Mouse (Mus musculus): Measurements from ENCODE around the gene Olfr9. TPM values are rescaled to one million over a fixed set of nuclear protein-coding genes. Genes with fewer than 3 reads are reported as not detected.

Olfr9 gene
- polyA plus RNA-seq, 1 experiment: not detected

DNA sequence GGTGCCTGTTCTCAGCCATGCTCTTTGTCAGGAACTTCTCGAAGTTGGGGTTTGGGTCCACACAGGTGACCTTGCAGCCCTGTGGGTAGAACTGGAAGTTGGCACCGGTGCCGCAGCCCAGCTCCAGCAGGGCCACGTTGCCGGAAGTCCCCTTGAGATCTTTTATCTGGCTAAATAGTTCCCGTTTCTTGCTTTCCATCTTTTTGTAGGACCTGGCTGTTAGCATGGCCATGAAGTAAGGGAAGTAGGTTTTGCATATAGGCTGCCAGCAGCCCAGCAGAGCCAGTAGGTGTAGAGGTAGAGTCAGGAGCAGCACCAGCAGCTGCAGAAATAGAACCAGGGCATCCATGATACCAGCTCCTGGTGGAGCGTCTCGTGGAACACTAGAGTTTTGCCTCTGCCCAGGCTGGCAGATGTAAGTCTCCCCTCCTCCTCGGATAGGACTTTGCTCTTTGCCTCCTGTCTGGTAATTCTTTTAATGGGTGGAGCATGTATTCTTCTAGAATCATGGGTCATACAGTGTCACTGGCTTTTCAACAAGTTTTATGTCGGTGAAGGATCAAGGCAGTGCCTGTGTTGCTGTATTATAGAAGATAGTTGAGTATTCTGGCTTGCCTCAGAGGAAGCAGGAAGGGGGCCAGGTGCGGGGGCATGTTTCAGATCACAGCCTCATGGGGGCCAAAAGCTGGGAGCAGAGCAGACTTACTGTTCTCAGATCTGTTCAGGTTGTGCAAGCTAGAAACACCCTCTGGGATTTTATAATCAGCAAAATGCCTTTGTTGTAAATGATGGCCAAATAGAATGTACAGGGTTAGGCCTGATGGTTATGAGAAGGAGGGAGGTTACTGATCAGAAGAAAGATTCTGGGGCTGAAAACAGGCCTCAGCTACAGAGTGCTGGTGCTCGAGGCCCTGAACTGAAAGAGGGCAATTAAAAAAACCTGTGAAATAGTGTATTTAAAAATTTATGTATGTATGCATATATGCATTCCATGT lies 28.3 kb upstream of the Olfr9 start, which contains the start of gene Mettl7b:
Gene Mettl7b (minus strand): TSS at position 399 of the 995 bp plus-strand sequence.
- Histone ChIP-seq H3K4me1 (ENCODE audit: control insufficient read depth, insufficient read depth, insufficient read length) (no peaks in the 10 kb centered on the region), H3K27me3 (ENCODE audit: control insufficient read depth, insufficient read depth, low read length) (0 out of 2 replicates have a peak, but pooled peaks cover 2% of the 10 kb centered on the region), H3K36me3 (ENCODE audit: control insufficient read depth, insufficient read depth, low read length) (no peaks in the 10 kb centered on the region), H3K4me3 (ENCODE audit: extremely low read depth, insufficient read depth, insufficient read length) (no peak within 1 kb of the TSS), H3K27ac (ENCODE audit: insufficient read depth, low read length) (no peak within 1 kb of the TSS)
- DNase-seq (ENCODE audit: low read depth in 1 of 2, low spot score in 2 of 2): no peak
- no peak for TF ChIP-seq CTCF (IDR thresholded peaks at IDR 0.05; ENCODE audit: extremely low read depth, insufficient read depth, insufficient read length, insufficient replicate concordance)
- TF ChIP-seq POLR2A (IDR thresholded peaks at IDR 0.05; ENCODE audit: low read depth, low read length): no peak
- 52% methylated on average over 12 of the region's 12 CpGs for WGBS

GRCm38 (mm10) chr10:128964961-128965360 lies 24.3 kb upstream of the Olfr9 start:
- DNase-seq (ENCODE audit: low read depth in 1 of 2, low spot score in 2 of 2): no peak
- Histone ChIP-seq H3K36me3 (ENCODE audit: control insufficient read depth, insufficient read depth, low read length) (no peaks in the 10 kb centered on the region), H3K4me1 (ENCODE audit: control insufficient read depth, insufficient read depth, insufficient read length) (no peaks in the 10 kb centered on the region), H3K27ac (ENCODE audit: insufficient read depth, low read length) (no peak overlapping the region), H3K27me3 (ENCODE audit: control insufficient read depth, insufficient read depth, low read length) (0 out of 2 replicates have a peak, but pooled peaks cover 2% of the 10 kb centered on the region), H3K4me3 (ENCODE audit: extremely low read depth, insufficient read depth, insufficient read length) (no peak overlapping the region)
- TF ChIP-seq POLR2A (IDR thresholded peaks at IDR 0.05; ENCODE audit: low read depth, low read length) (no peak), CTCF (IDR thresholded peaks at IDR 0.05; ENCODE audit: extremely low read depth, insufficient read depth, insufficient read length, insufficient replicate concordance) (no peak)
- WGBS: 85% methylated on average over 2 of the region's 2 CpGs

DNA sequence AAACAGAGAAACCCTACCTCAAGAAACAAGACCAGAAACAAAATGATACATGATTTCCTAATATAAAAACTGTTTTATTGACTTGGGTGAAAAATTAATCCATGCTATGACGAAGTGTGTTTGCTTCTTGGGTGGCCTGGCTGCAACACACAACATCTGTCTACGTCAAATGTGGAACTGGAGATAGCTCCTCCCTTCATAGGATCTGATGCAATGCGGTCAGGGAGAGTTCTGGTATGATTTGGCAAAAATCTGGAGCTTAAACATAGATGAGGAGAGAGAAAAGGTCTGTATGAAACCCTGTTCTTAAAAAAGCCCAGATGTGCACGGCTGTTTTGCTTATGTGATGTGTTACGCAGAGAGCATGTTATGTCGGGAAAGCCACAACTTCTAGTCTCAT lies 23.4 kb upstream of the Olfr9 start:
- TF ChIP-seq POLR2A (IDR thresholded peaks at IDR 0.05; ENCODE audit: low read depth, low read length) (no peak), CTCF (IDR thresholded peaks at IDR 0.05; ENCODE audit: extremely low read depth, insufficient read depth, insufficient read length, insufficient replicate concordance) (no peak)
- no peak overlapping the region for H3K27ac ChIP-seq (ENCODE audit: insufficient read depth, low read length)

DNA sequence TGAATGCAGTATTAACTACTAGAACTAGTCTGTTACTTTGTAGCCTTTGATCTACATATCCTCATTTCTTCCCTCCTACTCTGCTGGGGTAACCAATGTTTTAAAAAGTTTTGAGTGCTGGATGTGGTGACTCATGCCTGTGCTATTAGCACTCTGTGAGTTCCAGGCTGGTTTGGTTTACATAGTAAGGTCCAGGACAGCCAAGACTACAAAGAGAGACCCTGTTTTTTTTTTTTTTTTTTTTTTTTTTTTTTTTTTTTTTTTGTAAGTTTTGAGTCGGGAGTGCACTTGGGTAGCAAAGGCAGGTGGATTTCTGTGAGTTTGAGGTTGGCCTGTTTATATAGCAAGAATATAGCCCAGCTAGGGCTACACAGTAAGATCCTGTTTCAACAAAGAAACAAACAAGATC lies 20.9 kb upstream of the Olfr9 start:
- H3K4me3 ChIP-seq (ENCODE audit: extremely low read depth, insufficient read depth, insufficient read length): no peak overlapping the region
- no peaks in the 10 kb centered on the region for H3K27me3 ChIP-seq (ENCODE audit: control insufficient read depth, insufficient read depth, low read length)
- TF ChIP-seq CTCF (IDR thresholded peaks at IDR 0.05; ENCODE audit: extremely low read depth, insufficient read depth, insufficient read length, insufficient replicate concordance): no peak
- no peak for TF ChIP-seq POLR2A (IDR thresholded peaks at IDR 0.05; ENCODE audit: low read depth, low read length)
- no peaks in the 10 kb centered on the region for H3K36me3 ChIP-seq (ENCODE audit: control insufficient read depth, insufficient read depth, low read length)
- WGBS: 47% methylated on average over 1 of the region's 1 CpGs
- no peaks in the 10 kb centered on the region for H3K4me1 ChIP-seq (ENCODE audit: control insufficient read depth, insufficient read depth, insufficient read length)
- no peak for DNase-seq (ENCODE audit: low read depth in 1 of 2, low spot score in 2 of 2)
- H3K27ac ChIP-seq (ENCODE audit: insufficient read depth, low read length): no peak overlapping the region

More for the DNA sequence above, 23.4 kb upstream of the Olfr9 start:
- DNase-seq (ENCODE audit: low read depth in 1 of 2, low spot score in 2 of 2): no peak
- Histone ChIP-seq H3K36me3 (ENCODE audit: control insufficient read depth, insufficient read depth, low read length) (no peaks in the 10 kb centered on the region), H3K4me1 (ENCODE audit: control insufficient read depth, insufficient read depth, insufficient read length) (no peaks in the 10 kb centered on the region), H3K27me3 (ENCODE audit: control insufficient read depth, insufficient read depth, low read length) (no peaks in the 10 kb centered on the region), H3K4me3 (ENCODE audit: extremely low read depth, insufficient read depth, insufficient read length) (no peak overlapping the region)
- WGBS: 60% methylated on average over 6 of the region's 6 CpGs

GRCm38 (mm10) chr10:128970740-128971250 lies 18.4 kb upstream of the Olfr9 start:
- 56% methylated on average over 1 of the region's 1 CpGs for WGBS
- Histone ChIP-seq H3K4me3 (ENCODE audit: extremely low read depth, insufficient read depth, insufficient read length) (no peak overlapping the region), H3K27ac (ENCODE audit: insufficient read depth, low read length) (no peak overlapping the region), H3K4me1 (ENCODE audit: control insufficient read depth, insufficient read depth, insufficient read length) (no peaks in the 10 kb centered on the region), H3K36me3 (ENCODE audit: control insufficient read depth, insufficient read depth, low read length) (no peaks in the 10 kb centered on the region), H3K27me3 (ENCODE audit: control insufficient read depth, insufficient read depth, low read length) (no peaks in the 10 kb centered on the region)
- no peak for DNase-seq (ENCODE audit: low read depth in 1 of 2, low spot score in 2 of 2)
- TF ChIP-seq POLR2A (IDR thresholded peaks at IDR 0.05; ENCODE audit: low read depth, low read length) (no peak), CTCF (IDR thresholded peaks at IDR 0.05; ENCODE audit: extremely low read depth, insufficient read depth, insufficient read length, insufficient replicate concordance) (no peak)

GRCm38 (mm10) chr10:128972841-128973240 lies 16.4 kb upstream of the Olfr9 start:
- H3K27ac ChIP-seq (ENCODE audit: insufficient read depth, low read length): no peak overlapping the region
- no peaks in the 10 kb centered on the region for H3K36me3 ChIP-seq (ENCODE audit: control insufficient read depth, insufficient read depth, low read length)
- no peak for DNase-seq (ENCODE audit: low read depth in 1 of 2, low spot score in 2 of 2)
- H3K27me3 ChIP-seq (ENCODE audit: control insufficient read depth, insufficient read depth, low read length): no peaks in the 10 kb centered on the region
- no peak overlapping the region for H3K4me3 ChIP-seq (ENCODE audit: extremely low read depth, insufficient read depth, insufficient read length)
- TF ChIP-seq CTCF (IDR thresholded peaks at IDR 0.05; ENCODE audit: extremely low read depth, insufficient read depth, insufficient read length, insufficient replicate concordance) (no peak), POLR2A (IDR thresholded peaks at IDR 0.05; ENCODE audit: low read depth, low read length) (no peak)
- H3K4me1 ChIP-seq (ENCODE audit: control insufficient read depth, insufficient read depth, insufficient read length): no peaks in the 10 kb centered on the region
- WGBS: 82% methylated on average over 4 of the region's 4 CpGs

Measured in spleen, adult 2 months (tissue).